Mouse (Mus musculus) layer of hippocampus, adult 2 months (tissue): ENCODE measurements at regions not wholly inside any gene's neighbourhood (a gene's known extent, or its start where the extent isn't known, plus 50 kb on each side); places are given as distances from the start of the nearest gene placed in this dataset.

ENCODE experiments used
- DNase-seq, 2 experiments: peaks; one replicate each; pipeline ENCODE4 v3.0.0; 2022; ENCODE audit warnings: low spot score in 2 of 2
- H3K27ac ChIP-seq: fragments of 200-600 bp; 2 replicates; pipeline ENCODE4 v1.8.1; 2022
- H3K4me3 ChIP-seq: fragments of 200-600 bp; 2 replicates; pipeline ENCODE4 v1.8.1; 2022; ENCODE audit warnings: mild to moderate bottlenecking
- CTCF ChIP-seq: fragments of 200-600 bp; conservative IDR thresholded peaks from 2 replicates; pipeline ENCODE4 v1.8.1; 2022; ENCODE audit warnings: antibody characterized with exemption, mild to moderate bottlenecking, moderate library complexity

GRCm38 (mm10) chr10:46273846-46274245 lies 696.2 kb downstream of the Hace1 start:
- H3K4me3 ChIP-seq: no peak overlapping the region
- TF ChIP-seq CTCF: no peak

GRCm38 (mm10) chr10:46294290-46294689 lies 716.7 kb downstream of the Hace1 start:
- Histone ChIP-seq H3K27ac (no peak overlapping the region), H3K4me3 (no peak overlapping the region)
- TF ChIP-seq CTCF: no peak
- no peak for DNase-seq

More at GRCm38 (mm10) chr10:46273846-46274245, 696.2 kb downstream of the Hace1 start:
- DNase-seq: no peak
- H3K27ac ChIP-seq: no peak overlapping the region

GRCm38 (mm10) chr10:46298352-46298751 lies 720.7 kb downstream of the Hace1 start:
- no peak for TF ChIP-seq CTCF
- peak in 1 of 2 experiments; percentile 3 for DNase-seq
- Histone ChIP-seq H3K27ac (no peak overlapping the region), H3K4me3 (no peak overlapping the region)

DNA sequence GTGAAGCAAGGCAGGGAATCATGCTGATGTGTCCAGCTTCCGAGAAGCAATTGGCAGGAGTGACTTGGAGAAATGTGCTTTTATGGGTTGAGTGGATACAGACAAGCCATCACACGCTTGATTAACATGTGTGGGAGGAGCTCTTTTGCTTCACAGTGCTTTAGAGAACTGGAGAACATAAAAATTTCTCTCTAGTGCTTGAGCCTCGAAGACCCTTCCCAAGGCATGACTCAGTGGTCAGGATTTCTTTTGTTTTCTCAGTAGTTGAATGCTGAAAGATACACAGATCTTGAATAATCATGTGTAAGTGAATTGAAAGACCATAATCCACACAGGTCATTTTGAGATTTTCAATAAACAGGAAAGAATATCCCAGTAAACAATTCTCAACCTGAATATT lies 721.9 kb downstream of the Hace1 start:
- no peak overlapping the region for H3K27ac ChIP-seq
- no peak for TF ChIP-seq CTCF
- H3K4me3 ChIP-seq: no peak overlapping the region
- DNase-seq: no peak

DNA sequence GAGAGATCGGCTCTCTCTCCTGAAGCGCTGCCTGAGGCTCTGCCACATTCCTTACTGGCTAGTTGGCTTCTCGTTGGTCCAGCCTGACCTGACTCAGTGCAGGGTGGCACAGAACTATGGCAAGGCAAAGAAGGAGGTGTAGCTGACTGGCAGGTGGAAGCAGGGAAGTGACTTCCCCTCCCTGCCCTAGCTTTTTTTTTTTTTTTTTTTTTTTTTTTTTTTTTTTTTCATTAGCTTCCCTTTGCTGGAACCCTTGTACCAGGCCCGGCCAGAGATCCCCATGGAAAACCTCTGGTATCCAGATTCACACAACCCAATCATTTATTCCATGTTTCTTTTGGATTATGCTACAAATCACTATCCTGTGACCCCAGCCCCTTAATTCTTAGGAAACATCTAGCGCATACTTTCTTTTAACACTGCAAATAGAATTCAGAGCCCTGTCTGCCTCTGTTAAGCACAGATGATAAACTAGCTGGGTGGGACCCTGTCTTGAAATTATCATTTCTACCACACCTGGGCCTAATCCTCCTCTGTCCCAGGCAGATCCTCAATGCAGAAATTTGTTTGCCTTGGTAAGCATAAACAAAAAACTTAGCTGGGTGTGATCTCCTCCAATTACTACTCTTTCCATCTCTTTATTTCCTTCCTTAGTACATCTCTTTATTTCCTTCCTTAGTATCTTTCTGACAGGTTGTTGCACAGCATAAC lies 742.9 kb downstream of the Hace1 start:
- DNase-seq: no peak
- H3K27ac ChIP-seq: no peak overlapping the region
- no peak for TF ChIP-seq CTCF
- H3K4me3 ChIP-seq: no peak overlapping the region

GRCm38 (mm10) chr10:46321040-46321439 lies 743.4 kb downstream of the Hace1 start:
- DNase-seq: no peak
- no peak overlapping the region for H3K27ac ChIP-seq
- TF ChIP-seq CTCF: no peak
- no peak overlapping the region for H3K4me3 ChIP-seq

DNA sequence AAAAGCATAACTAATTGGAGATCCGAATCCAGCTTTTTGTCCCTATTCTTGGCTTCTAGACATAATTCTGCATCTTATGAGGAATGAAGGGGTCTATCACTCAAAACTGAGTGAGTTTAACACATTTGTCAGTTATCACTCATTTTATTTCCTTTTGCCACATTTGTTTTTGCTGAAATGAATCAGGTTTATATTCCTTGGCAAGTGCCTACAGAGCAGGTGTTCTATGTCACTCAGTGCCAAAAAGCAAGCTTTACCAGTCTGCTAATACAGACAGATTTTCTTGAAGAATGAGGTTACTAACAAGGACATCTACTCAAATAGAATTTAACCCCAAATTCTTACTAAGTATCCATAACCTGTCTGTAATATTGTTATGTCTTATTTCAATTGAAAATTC lies 751.4 kb downstream of the Hace1 start:
- no peak overlapping the region for H3K27ac ChIP-seq
- no peak for DNase-seq
- no peak for TF ChIP-seq CTCF
- H3K4me3 ChIP-seq: no peak overlapping the region

GRCm38 (mm10) chr10:46331599-46332283 lies 754.1 kb downstream of the Hace1 start:
- no peak for TF ChIP-seq CTCF
- Histone ChIP-seq H3K4me3 (no peak overlapping the region), H3K27ac (no peak overlapping the region)
- no peak for DNase-seq

DNA sequence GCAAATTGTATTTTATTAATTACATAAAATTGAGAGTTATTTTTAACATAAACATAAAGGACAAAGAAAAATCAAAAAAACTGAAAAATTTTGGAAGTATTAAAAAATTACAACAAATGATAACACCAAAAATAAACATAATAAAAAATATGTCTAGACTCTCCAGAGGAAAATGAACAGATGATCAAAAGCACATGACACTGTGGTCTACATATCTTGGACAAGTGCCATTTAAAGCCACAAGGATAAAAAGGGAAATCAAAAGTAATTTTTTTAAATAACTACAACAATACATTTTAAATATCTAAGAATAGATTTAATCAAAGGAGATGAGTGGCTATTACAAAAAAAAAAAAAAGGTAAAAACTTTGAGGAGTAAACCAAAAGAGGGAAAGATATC lies 755.6 kb downstream of the Hace1 start:
- no peak overlapping the region for H3K27ac ChIP-seq
- DNase-seq: no peak
- TF ChIP-seq CTCF: no peak
- no peak overlapping the region for H3K4me3 ChIP-seq

- TF ChIP-seq CTCF: no peak
- Histone ChIP-seq H3K27ac (peak overlapping the region; percentile 54), H3K4me3 (no peak overlapping the region)
- DNase-seq: peak; percentile 30 to 44
Measured at GRCm38 (mm10) chr10:46345315-46345714, 767.7 kb downstream of the Hace1 start.

DNA sequence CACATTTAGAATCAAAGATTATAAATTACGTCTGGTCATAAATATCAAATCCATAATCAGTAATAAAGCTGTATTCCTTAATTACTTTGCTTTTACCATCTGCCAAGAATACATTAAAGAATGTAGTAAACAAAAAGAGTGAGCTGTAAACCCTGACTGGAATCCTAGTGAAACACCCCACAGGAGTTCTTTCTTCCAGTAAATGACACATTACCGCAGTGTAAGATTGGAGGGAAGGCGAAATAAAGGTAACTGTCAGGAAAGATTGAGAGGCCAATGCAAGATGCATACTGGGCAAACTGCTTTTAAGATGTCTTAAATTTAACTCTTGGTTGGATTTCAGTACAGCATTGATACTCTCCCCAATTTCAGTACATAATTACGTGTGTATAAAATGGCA lies 772.0 kb downstream of the Hace1 start:
- TF ChIP-seq CTCF: no peak
- Histone ChIP-seq H3K27ac (no peak overlapping the region), H3K4me3 (no peak overlapping the region)
- no peak for DNase-seq

DNA sequence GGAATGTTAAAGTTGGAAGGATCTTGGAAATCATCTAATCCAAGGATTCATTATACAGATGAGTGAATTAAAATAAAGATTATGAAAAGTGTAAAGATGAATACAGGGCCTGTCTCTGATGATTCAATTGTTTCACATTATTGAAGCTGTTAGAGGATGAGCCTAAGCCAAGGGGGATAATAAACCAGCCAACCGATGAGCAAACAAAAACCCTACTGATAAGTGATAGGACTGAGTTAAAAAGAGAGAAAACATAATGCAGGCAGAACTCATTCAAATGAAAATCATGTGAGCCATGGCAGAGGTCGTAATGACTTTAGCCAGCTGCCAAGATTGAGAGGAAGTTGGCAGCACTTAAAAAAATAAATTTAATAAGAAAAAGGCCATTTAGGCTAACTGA lies 772.6 kb downstream of the Hace1 start:
- no peak for TF ChIP-seq CTCF
- no peak for DNase-seq
- Histone ChIP-seq H3K4me3 (no peak overlapping the region), H3K27ac (no peak overlapping the region)

DNA sequence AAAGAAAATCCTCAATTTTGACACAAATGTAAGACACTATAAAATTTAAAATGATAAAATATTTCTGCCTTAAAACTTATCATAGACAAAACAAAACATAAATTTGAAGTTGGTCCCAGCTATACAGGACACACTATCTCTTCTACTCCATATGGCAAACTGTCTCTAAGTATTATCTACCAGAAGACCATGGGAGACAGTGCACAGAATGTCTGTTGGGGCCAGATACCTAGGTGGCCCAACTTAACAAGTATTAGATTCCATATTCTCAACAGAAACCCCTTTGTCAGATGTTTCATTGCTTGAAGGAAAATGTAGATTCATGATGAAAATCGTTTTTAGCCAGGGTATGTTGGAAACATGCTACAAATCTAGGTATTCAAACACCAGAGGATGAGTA lies 779.1 kb downstream of the Hace1 start:
- TF ChIP-seq CTCF: no peak
- H3K27ac ChIP-seq: no peak overlapping the region
- H3K4me3 ChIP-seq: no peak overlapping the region
- no peak for DNase-seq

GRCm38 (mm10) chr10:46373715-46374475 lies 796.3 kb downstream of the Hace1 start:
- no peak for DNase-seq
- Histone ChIP-seq H3K27ac (no peak overlapping the region), H3K4me3 (no peak overlapping the region)
- no peak for TF ChIP-seq CTCF
